Mouse (Mus musculus) liver, postnatal 0 days (tissue): ENCODE results near the gene Sdr39u1.

Source experiments
- CTCF ChIP-seq: sonication (generic); IDR thresholded peaks from 2 replicates; pipeline ENCODE4 v1.5.1; 2016; ENCODE audit warnings: antibody characterized with exemption, low read depth
- EP300 ChIP-seq: IDR thresholded peaks from 2 replicates; pipeline ENCODE4 v1.6.1; 2016; ENCODE audit warnings: antibody characterized with exemption, low read depth, mild to moderate bottlenecking

DNA sequence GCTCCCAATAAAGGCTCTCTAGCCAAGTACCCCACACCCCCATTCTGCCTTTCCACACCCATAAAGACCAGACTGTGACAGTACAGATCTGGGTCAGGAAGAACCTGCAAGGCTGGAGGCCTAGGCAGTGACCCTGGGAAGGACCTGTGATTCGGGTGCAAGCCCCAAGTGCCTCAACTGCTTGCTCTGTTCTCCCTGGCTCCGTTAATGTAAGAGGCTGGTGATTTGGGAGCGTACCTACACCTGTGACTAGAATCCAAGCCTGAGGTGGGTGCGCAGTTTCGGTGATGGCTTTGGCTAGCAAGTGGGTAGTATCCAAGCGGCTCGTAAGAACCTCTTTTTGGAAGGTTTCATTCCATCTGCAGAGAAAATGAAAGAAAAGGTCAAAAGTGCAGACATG is 1.1 kb downstream of the Sdr39u1 start:
- TF ChIP-seq EP300 (no peak), CTCF (no peak)
